ENCODE assay signal across 1 mouse cellular context in the genomic region with DNA sequence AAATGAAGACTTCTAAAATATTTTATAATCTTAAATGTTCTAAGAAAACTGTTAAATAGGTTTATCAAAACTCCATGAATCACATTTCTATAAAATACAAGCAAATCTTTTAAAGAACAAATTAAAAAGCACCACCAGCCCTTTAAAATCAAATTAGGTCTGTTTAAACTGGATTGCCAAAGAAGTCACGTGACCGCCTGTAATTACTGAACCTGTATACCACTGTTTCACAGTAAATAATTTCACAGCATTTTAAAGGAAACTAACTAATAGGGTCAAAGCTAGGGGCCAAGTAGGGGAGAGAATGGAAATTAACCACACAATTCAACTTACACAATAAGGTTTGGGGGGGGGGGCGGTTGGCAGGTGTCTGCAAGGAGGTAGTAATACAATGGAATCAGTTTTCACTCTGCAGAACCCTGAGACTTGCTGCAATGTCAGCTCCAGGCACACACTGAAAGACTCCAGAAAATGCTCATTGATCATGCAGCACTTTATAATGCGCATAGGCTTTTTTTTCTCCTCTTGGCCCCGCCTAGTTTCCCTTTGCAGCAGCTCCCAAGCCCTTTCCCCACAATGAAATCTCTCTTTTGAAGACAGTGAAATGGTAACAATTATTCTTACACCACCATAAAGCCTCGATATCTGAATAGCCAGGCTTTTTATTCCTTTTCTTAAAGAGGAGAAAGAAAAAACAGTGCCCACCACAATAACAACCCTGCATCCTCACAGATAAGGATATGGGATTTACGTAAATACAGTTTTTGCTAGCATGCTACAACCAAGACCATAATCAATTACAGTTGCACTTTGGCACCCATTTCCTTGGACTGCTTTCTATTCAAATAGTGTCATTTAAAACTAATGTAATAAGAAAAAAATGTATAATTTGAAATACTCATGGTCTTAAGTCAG.
A peak's percentile ranks its signal among the peaks of the same experiment; 100 is the strongest.
TF ChIP-seq lines count a peak whose summit lies in the region.

No protein-coding gene starts in this region.

TF ChIP-seq in MEL, 35 proteins besides CTCF, POLR2A, EP300 and RAD21 (continued from another document):
- no peak for TF ChIP-seq MEF2A (IDR thresholded peaks at IDR 0.05; ENCODE audit: extremely low read depth, insufficient replicate concordance, low read depth, low read length, poor library complexity, severe bottlenecking)
- no peak for TF ChIP-seq E2F4 (IDR thresholded peaks at IDR 0.05; ENCODE audit: borderline replicate concordance, low read depth, low read length)
- TF ChIP-seq USF1 (IDR thresholded peaks at IDR 0.05; ENCODE audit: low read depth, low read length): peak; percentile 73
- TF ChIP-seq RCOR1 (IDR thresholded peaks at IDR 0.05; ENCODE audit: low read depth, low read length): no peak
- TF ChIP-seq TCF12 (IDR thresholded peaks at IDR 0.05; ENCODE audit: low read depth, low read length): 0 out of 2 replicates have a peak, but pooled peaks have one; percentile 20
- no peak for TF ChIP-seq BHLHE40 (IDR thresholded peaks at IDR 0.05; ENCODE audit: borderline replicate concordance, low read depth, low read length)
- TF ChIP-seq ETS1 (IDR thresholded peaks at IDR 0.05; ENCODE audit: low read depth, low read length): no peak
